Mouse (Mus musculus): ENCODE measurements around the gene Prom2. TPM values are rescaled to one million over a fixed set of nuclear protein-coding genes. Genes with fewer than 3 reads are reported as not detected.
A peak's percentile ranks its signal among the peaks of the same experiment; 100 is the strongest.

Prom2 gene
- polyA plus RNA-seq, 1 experiment from 2014 or later = not detected

GRCm38 (mm10) chr2:127522006-127522441, 19.2 kb downstream of the Prom2 start, which contains the start of gene Kcnip3:
Gene Kcnip3 (minus strand): TSS chr2:127522094.
- Histone ChIP-seq H3K27ac (no peak within 1 kb of the TSS), H3K4me1 (replicated peaks) (peaks cover 14% of the 10 kb centered on the region), H3K27me3 (peaks cover 33% of the 10 kb centered on the region), H3K36me3 (no peaks in the 10 kb centered on the region), H3K9ac (no peak within 1 kb of the TSS), H3K9me3 (replicated peaks) (no peaks in the 10 kb centered on the region), H3K4me3 (replicated peaks) (peak within 1 kb of the TSS; percentile 19; the same call in 1 of the 2 replicates), H3K4me2 (peak within 1 kb of the TSS; percentile 45)
- 23% methylated on average over 10 of the region's 10 CpGs for WGBS (ENCODE audit: insufficient replicate concordance)
- no peak for DNase-seq
- ATAC-seq (ENCODE audit: low read depth) = no peak

DNA sequence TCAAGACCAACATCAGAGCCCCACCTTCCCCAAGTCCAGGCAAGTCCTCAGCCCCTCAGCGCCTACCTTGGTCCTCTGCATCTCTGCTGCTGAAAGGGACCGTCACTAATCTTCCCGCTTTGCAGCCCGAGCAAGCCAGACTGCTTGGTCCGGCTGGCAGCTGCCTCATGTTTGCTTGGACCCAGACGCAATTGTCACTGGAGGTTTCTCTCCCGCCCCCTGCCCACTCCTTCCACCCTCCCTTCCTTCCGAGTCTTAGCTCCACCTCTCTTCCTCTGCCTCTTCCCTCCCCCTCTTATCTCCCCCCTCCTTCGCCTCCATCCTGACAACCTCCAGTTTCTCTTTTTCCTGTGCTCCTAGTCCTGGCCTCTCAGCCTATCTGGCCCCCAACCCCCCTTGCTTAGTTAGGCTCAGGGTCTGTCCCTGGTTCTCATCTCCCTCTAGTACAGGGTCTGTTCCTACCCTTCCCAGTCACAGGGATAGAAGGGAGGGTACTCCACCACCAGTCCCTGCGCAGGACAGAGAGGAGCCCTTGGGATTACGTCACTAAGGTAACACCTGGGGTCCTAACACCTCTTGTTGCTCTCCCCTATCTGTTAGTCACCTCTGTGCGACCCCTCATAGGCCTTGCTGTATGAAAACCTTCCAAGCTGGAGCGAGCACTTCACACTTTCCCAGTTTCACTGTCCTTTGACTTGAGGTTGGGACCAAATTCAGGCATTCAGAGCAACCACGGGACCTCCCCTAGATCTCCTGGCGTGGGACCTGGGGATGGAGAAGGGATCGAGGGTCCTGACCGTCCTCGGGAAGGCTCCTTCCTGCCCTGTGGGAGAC, 19.9 kb downstream of the Prom2 start:
- Histone ChIP-seq H3K27ac (no peak overlapping the region), H3K27me3 (peaks cover 34% of the 10 kb centered on the region), H3K36me3 (no peaks in the 10 kb centered on the region), H3K4me3 (replicated peaks) (peak overlapping the region; percentile 19; the same call in 1 of the 2 replicates), H3K9me3 (replicated peaks) (no peaks in the 10 kb centered on the region), H3K4me2 (peak overlapping the region; percentile 45), H3K4me1 (replicated peaks) (peaks cover 14% of the 10 kb centered on the region), H3K9ac (no peak overlapping the region)
- 9% methylated on average over 18 of the region's 18 CpGs for WGBS (ENCODE audit: insufficient replicate concordance)
- DNase-seq (no peak), ATAC-seq (ENCODE audit: low read depth) (no peak)

GRCm38 (mm10) chr2:127520123-127520522, 21.1 kb downstream of the Prom2 start:
- H3K27me3 ChIP-seq = peaks cover 34% of the 10 kb centered on the region
- DNase-seq (no peak), ATAC-seq (ENCODE audit: low read depth) (no peak)
- H3K4me2 ChIP-seq = no peak overlapping the region
- H3K9ac ChIP-seq = no peak overlapping the region
- H3K4me3 ChIP-seq (replicated peaks) = no peak overlapping the region
- no peaks in the 10 kb centered on the region for H3K9me3 ChIP-seq (replicated peaks)
- peaks cover 8% of the 10 kb centered on the region for H3K4me1 ChIP-seq (replicated peaks)
- no peaks in the 10 kb centered on the region for H3K36me3 ChIP-seq
- H3K27ac ChIP-seq = no peak overlapping the region

- no peak for ATAC-seq (ENCODE audit: low read depth)
- Histone ChIP-seq H3K27ac (no peak overlapping the region), H3K4me3 (replicated peaks) (no peak overlapping the region), H3K27me3 (peaks cover 34% of the 10 kb centered on the region), H3K9ac (no peak overlapping the region), H3K4me2 (no peak overlapping the region), H3K36me3 (no peaks in the 10 kb centered on the region), H3K9me3 (replicated peaks) (no peaks in the 10 kb centered on the region), H3K4me1 (replicated peaks) (peaks cover 4% of the 10 kb centered on the region; the same call in 1 of the 2 replicates)
- DNase-seq = no peak
- 72% methylated on average over 5 of the region's 5 CpGs for WGBS (ENCODE audit: insufficient replicate concordance)
Observed at GRCm38 (mm10) chr2:127519308-127519707, 22.0 kb downstream of the Prom2 start.

GRCm38 (mm10) chr2:127518831-127519230, 22.4 kb downstream of the Prom2 start:
- Histone ChIP-seq H3K4me2 (no peak overlapping the region), H3K9ac (no peak overlapping the region), H3K4me3 (replicated peaks) (no peak overlapping the region), H3K36me3 (no peaks in the 10 kb centered on the region), H3K27ac (no peak overlapping the region), H3K27me3 (peaks cover 34% of the 10 kb centered on the region), H3K9me3 (replicated peaks) (no peaks in the 10 kb centered on the region), H3K4me1 (replicated peaks) (peaks cover 2% of the 10 kb centered on the region; the same call in 1 of the 2 replicates)
- 41% methylated on average over 3 of the region's 3 CpGs for WGBS (ENCODE audit: insufficient replicate concordance)
- ATAC-seq (ENCODE audit: low read depth) (no peak), DNase-seq (no peak)

GRCm38 (mm10) chr2:127518273-127518672, 23.0 kb downstream of the Prom2 start:
- Histone ChIP-seq H3K4me2 (no peak overlapping the region), H3K9me3 (replicated peaks) (no peaks in the 10 kb centered on the region), H3K36me3 (no peaks in the 10 kb centered on the region), H3K4me3 (replicated peaks) (no peak overlapping the region), H3K27ac (no peak overlapping the region), H3K9ac (no peak overlapping the region), H3K27me3 (peaks cover 34% of the 10 kb centered on the region), H3K4me1 (replicated peaks) (0 out of 2 replicates have a peak, but pooled peaks cover 2% of the 10 kb centered on the region)
- no peak for ATAC-seq (ENCODE audit: low read depth)
- no peak for DNase-seq
- WGBS (ENCODE audit: insufficient replicate concordance) = 33% methylated on average over 3 of the region's 3 CpGs

GRCm38 (mm10) chr2:127517081-127517480, 24.2 kb downstream of the Prom2 start:
- Histone ChIP-seq H3K4me2 (no peak overlapping the region), H3K36me3 (no peaks in the 10 kb centered on the region), H3K27me3 (peaks cover 27% of the 10 kb centered on the region), H3K4me3 (replicated peaks) (no peak overlapping the region), H3K9ac (no peak overlapping the region), H3K4me1 (replicated peaks) (0 out of 2 replicates have a peak, but pooled peaks cover 2% of the 10 kb centered on the region), H3K27ac (no peak overlapping the region), H3K9me3 (replicated peaks) (no peaks in the 10 kb centered on the region)
- no peak for DNase-seq
- 58% methylated on average over 8 of the region's 8 CpGs for WGBS (ENCODE audit: insufficient replicate concordance)
- ATAC-seq (ENCODE audit: low read depth) = no peak

GRCm38 (mm10) chr2:127514380-127515124, 26.7 kb downstream of the Prom2 start:
- H3K36me3 ChIP-seq = no peaks in the 10 kb centered on the region
- no peak overlapping the region for H3K9ac ChIP-seq
- H3K4me1 ChIP-seq (replicated peaks) = no peaks in the 10 kb centered on the region
- no peak overlapping the region for H3K4me2 ChIP-seq
- H3K4me3 ChIP-seq (replicated peaks) = no peak overlapping the region
- DNase-seq = no peak
- no peaks in the 10 kb centered on the region for H3K9me3 ChIP-seq (replicated peaks)
- peaks cover 7% of the 10 kb centered on the region for H3K27me3 ChIP-seq
- 54% methylated on average over 9 of the region's 9 CpGs for WGBS (ENCODE audit: insufficient replicate concordance)
- no peak for ATAC-seq (ENCODE audit: low read depth)
- no peak overlapping the region for H3K27ac ChIP-seq

GRCm38 (mm10) chr2:127513244-127513643, 28.0 kb downstream of the Prom2 start:
- Histone ChIP-seq H3K9me3 (replicated peaks) (no peaks in the 10 kb centered on the region), H3K4me3 (replicated peaks) (no peak overlapping the region), H3K4me2 (no peak overlapping the region), H3K27me3 (peaks cover 3% of the 10 kb centered on the region; the same call in 1 of the 2 replicates), H3K27ac (no peak overlapping the region), H3K36me3 (no peaks in the 10 kb centered on the region), H3K9ac (no peak overlapping the region), H3K4me1 (replicated peaks) (no peaks in the 10 kb centered on the region)
- WGBS (ENCODE audit: insufficient replicate concordance) = 41% methylated on average over 3 of the region's 3 CpGs
- no peak for DNase-seq
- no peak for ATAC-seq (ENCODE audit: low read depth)

GRCm38 (mm10) chr2:127511426-127511825, 29.8 kb downstream of the Prom2 start:
- H3K36me3 ChIP-seq = no peaks in the 10 kb centered on the region
- DNase-seq (no peak), ATAC-seq (ENCODE audit: low read depth) (no peak)
- H3K27ac ChIP-seq = no peak overlapping the region
- no peaks in the 10 kb centered on the region for H3K9me3 ChIP-seq (replicated peaks)
- 0 out of 2 replicates have a peak, but pooled peaks cover 2% of the 10 kb centered on the region for H3K4me1 ChIP-seq (replicated peaks)
- no peaks in the 10 kb centered on the region for H3K27me3 ChIP-seq
- no peak overlapping the region for H3K4me3 ChIP-seq (replicated peaks)
- 50% methylated on average over 4 of the region's 4 CpGs for WGBS (ENCODE audit: insufficient replicate concordance)
- H3K4me2 ChIP-seq = no peak overlapping the region
- no peak overlapping the region for H3K9ac ChIP-seq

- no peak overlapping the region for H3K9ac ChIP-seq
- 0 out of 2 replicates have a peak, but pooled peaks cover 2% of the 10 kb centered on the region for H3K4me1 ChIP-seq (replicated peaks)
- no peaks in the 10 kb centered on the region for H3K36me3 ChIP-seq
- 50% methylated on average over 7 of the region's 7 CpGs for WGBS (ENCODE audit: insufficient replicate concordance)
- H3K9me3 ChIP-seq (replicated peaks) = no peaks in the 10 kb centered on the region
- H3K27me3 ChIP-seq = 0 out of 2 replicates have a peak, but pooled peaks cover 2% of the 10 kb centered on the region
- no peak overlapping the region for H3K4me3 ChIP-seq (replicated peaks)
- H3K4me2 ChIP-seq = no peak overlapping the region
- no peak overlapping the region for H3K27ac ChIP-seq
- ATAC-seq (ENCODE audit: low read depth) (no peak), DNase-seq (no peak)
Observed at GRCm38 (mm10) chr2:127507967-127508660, 33.2 kb downstream of the Prom2 start.
